Mouse (Mus musculus) limb, embryonic 15.5 days (tissue): ENCODE measurements around the gene Gbp5. TPM values are rescaled to one million over a fixed set of nuclear protein-coding genes. Genes with fewer than 3 reads are reported as not detected.
"Not testable (repeated sequence)": the region's sequence is repeated elsewhere in the genome, so short reads cannot be mapped to it uniquely, and the experiment has no call there.

Source experiments
- ATAC-seq: fragments of 200-750 bp; cut with Nextera tagmentation; 2 replicates; pipeline ENCODE4 v1.8.0; 2017; ENCODE audit warnings: low read depth, moderate TSS enrichment; ENCODE audit not compliant: insufficient number of reproducible peaks, low FRiP score, low TSS enrichment
- H3K27ac ChIP-seq: fragments of 300-500 bp; sonication (generic); 2 replicates; pipeline ENCODE4 v1.5.1; 2015; ENCODE audit warnings: moderate library complexity, mild to moderate bottlenecking, inconsistent platforms
- H3K27me3 ChIP-seq: fragments of 300-500 bp; sonication (generic); 2 replicates; pipeline ENCODE4 v1.6.1; 2015; ENCODE audit warnings: inconsistent platforms
- H3K36me3 ChIP-seq: fragments of 300-500 bp; sonication (generic); 2 replicates; pipeline ENCODE4 v1.6.1; 2015; ENCODE audit warnings: inconsistent platforms
- H3K4me1 ChIP-seq: fragments of 300-500 bp; sonication (generic); 2 replicates; pipeline ENCODE4 v1.6.1; 2015; ENCODE audit warnings: inconsistent platforms
- H3K4me2 ChIP-seq: fragments of 300-500 bp; sonication (generic); 2 replicates; pipeline ENCODE4 v1.6.1; 2015; ENCODE audit warnings: mild to moderate bottlenecking, inconsistent platforms
- H3K4me3 ChIP-seq: fragments of 300-500 bp; sonication (generic); 2 replicates; pipeline ENCODE4 v1.5.1; 2015; ENCODE audit warnings: mild to moderate bottlenecking, inconsistent platforms
- H3K9ac ChIP-seq: fragments of 300-500 bp; sonication (generic); 2 replicates; pipeline ENCODE4 v1.6.1; 2015; ENCODE audit warnings: inconsistent platforms
- H3K9me3 ChIP-seq: fragments of 300-500 bp; sonication (generic); 2 replicates; pipeline ENCODE4 v1.6.1; 2016; ENCODE audit warnings: inconsistent platforms
- WGBS: fragments of 180-500 bp; shearing (Covaris S2); methylation state at CpG from one replicate; pipeline ENCODE4 v1.1.7; 2015; 5-methylcytosine and 5-hydroxymethylcytosine counted together
- polyA plus RNA-seq: library from polyadenylated mRNA; unstranded; fragments of >200 nt; fragmentation: Nextera tagmentation; extraction: Ambion mirVana; gene quantifications from 2 replicates; pipeline ENCODE4 v1.2.1, GENCODE M21; 2015

The Gbp5 gene
- polyA plus RNA-seq, 1 experiment from 2014 or later = not detected

GRCm38 (mm10) chr3:142546690-142547089 is 52.9 kb downstream of the Gbp5 start:
- no peaks in the 10 kb centered on the region for H3K4me1 ChIP-seq
- no peaks in the 10 kb centered on the region for H3K9me3 ChIP-seq
- WGBS = 80% methylated on average over 3 of the region's 3 CpGs
- H3K36me3 ChIP-seq = no peaks in the 10 kb centered on the region
- H3K4me2 ChIP-seq = no peak overlapping the region
- no peak overlapping the region for H3K4me3 ChIP-seq
- H3K27ac ChIP-seq = no peak overlapping the region
- no peak for ATAC-seq
- no peaks in the 10 kb centered on the region for H3K27me3 ChIP-seq
- H3K9ac ChIP-seq = no peak overlapping the region

GRCm38 (mm10) chr3:142550052-142550676 is 56.4 kb downstream of the Gbp5 start:
- no peaks in the 10 kb centered on the region for H3K27me3 ChIP-seq
- H3K4me3 ChIP-seq = no peak overlapping the region
- no peak overlapping the region for H3K27ac ChIP-seq
- WGBS = 82% methylated on average over 3 of the region's 3 CpGs
- no peak overlapping the region for H3K4me2 ChIP-seq
- H3K36me3 ChIP-seq = no peaks in the 10 kb centered on the region
- no peaks in the 10 kb centered on the region for H3K4me1 ChIP-seq
- no peak overlapping the region for H3K9ac ChIP-seq
- ATAC-seq = no peak
- no peaks in the 10 kb centered on the region for H3K9me3 ChIP-seq

- WGBS = 73% methylated on average over 1 of the region's 1 CpGs
- Histone ChIP-seq H3K9ac (no peak overlapping the region), H3K27ac (no peak overlapping the region), H3K9me3 (no peaks in the 10 kb centered on the region), H3K4me3 (no peak overlapping the region), H3K27me3 (no peaks in the 10 kb centered on the region), H3K4me2 (no peak overlapping the region), H3K36me3 (no peaks in the 10 kb centered on the region), H3K4me1 (no peaks in the 10 kb centered on the region)
- ATAC-seq = no peak
Measured at GRCm38 (mm10) chr3:142554601-142555000, 60.8 kb downstream of the Gbp5 start.

- no peak overlapping the region for H3K4me2 ChIP-seq
- no peak overlapping the region for H3K4me3 ChIP-seq
- H3K27me3 ChIP-seq = no peaks in the 10 kb centered on the region
- 82% methylated on average over 11 of the region's 11 CpGs for WGBS
- no peak for ATAC-seq
- H3K4me1 ChIP-seq = 0 out of 2 replicates have a peak, but pooled peaks cover 3% of the 10 kb centered on the region
- no peak overlapping the region for H3K27ac ChIP-seq
- no peak overlapping the region for H3K9ac ChIP-seq
- no peaks in the 10 kb centered on the region for H3K36me3 ChIP-seq
- no peaks in the 10 kb centered on the region for H3K9me3 ChIP-seq
Measured at GRCm38 (mm10) chr3:142555623-142556022, 61.8 kb downstream of the Gbp5 start.

- H3K9me3 ChIP-seq = no peaks in the 10 kb centered on the region
- ATAC-seq = no peak
- 26% methylated on average over 3 of the region's 3 CpGs for WGBS
- peak within 1 kb of the TSS; percentile 45 for H3K4me2 ChIP-seq
- no peaks in the 10 kb centered on the region for H3K27me3 ChIP-seq
- H3K36me3 ChIP-seq = no peaks in the 10 kb centered on the region
- H3K9ac ChIP-seq = 0 out of 2 replicates have a peak within 1 kb of the TSS, but pooled peaks have one; percentile 7
- 0 out of 2 replicates have a peak, but pooled peaks cover 3% of the 10 kb centered on the region for H3K4me1 ChIP-seq
- peak within 1 kb of the TSS; percentile 36 for H3K4me3 ChIP-seq
- H3K27ac ChIP-seq = no peak within 1 kb of the TSS
Measured at GRCm38 (mm10) chr3:142559632-142560228, 66.0 kb downstream of the Gbp5 start, which contains the start of gene Gbp3. Gbp3 (plus strand) TSS chr3:142560026.

- H3K9me3 ChIP-seq = no peaks in the 10 kb centered on the region
- H3K9ac ChIP-seq = 0 out of 2 replicates have a peak overlapping the region, but pooled peaks have one; percentile 7
- no peaks in the 10 kb centered on the region for H3K36me3 ChIP-seq
- no peak for ATAC-seq
- H3K27ac ChIP-seq = no peak overlapping the region
- H3K4me2 ChIP-seq = peak overlapping the region; percentile 45
- H3K27me3 ChIP-seq = no peaks in the 10 kb centered on the region
- 0 out of 2 replicates have a peak, but pooled peaks cover 3% of the 10 kb centered on the region for H3K4me1 ChIP-seq
- peak overlapping the region; percentile 36 for H3K4me3 ChIP-seq
- WGBS = 8% methylated on average over 12 of the region's 12 CpGs
Measured at GRCm38 (mm10) chr3:142560296-142560948, 66.6 kb downstream of the Gbp5 start.

- no peak overlapping the region for H3K9ac ChIP-seq
- no peaks in the 10 kb centered on the region for H3K27me3 ChIP-seq
- H3K4me3 ChIP-seq = no peak overlapping the region
- H3K36me3 ChIP-seq = no peaks in the 10 kb centered on the region
- ATAC-seq = no peak
- no peak overlapping the region for H3K4me2 ChIP-seq
- 84% methylated on average over 14 of the region's 14 CpGs for WGBS
- H3K4me1 ChIP-seq = 0 out of 2 replicates have a peak, but pooled peaks cover 3% of the 10 kb centered on the region
- no peak overlapping the region for H3K27ac ChIP-seq
- H3K9me3 ChIP-seq = no peaks in the 10 kb centered on the region
Measured at GRCm38 (mm10) chr3:142561045-142561646, 67.4 kb downstream of the Gbp5 start.

GRCm38 (mm10) chr3:142561666-142562065 is 67.9 kb downstream of the Gbp5 start:
- H3K4me2 ChIP-seq = no peak overlapping the region

GRCm38 (mm10) chr3:142567490-142567889 is 73.7 kb downstream of the Gbp5 start:
- not testable (repeated sequence) for H3K9me3 ChIP-seq, H3K4me1 ChIP-seq, H3K27me3 ChIP-seq, H3K36me3 ChIP-seq, H3K27ac ChIP-seq, H3K4me2 ChIP-seq, H3K9ac ChIP-seq, ATAC-seq, H3K4me3 ChIP-seq
- WGBS = 63% methylated on average over 5 of the region's 5 CpGs

More at GRCm38 (mm10) chr3:142561666-142562065, 67.9 kb downstream of the Gbp5 start:
- H3K27me3 ChIP-seq = no peaks in the 10 kb centered on the region
- 76% methylated on average over 7 of the region's 7 CpGs for WGBS
- no peaks in the 10 kb centered on the region for H3K9me3 ChIP-seq
- no peak overlapping the region for H3K27ac ChIP-seq
- H3K36me3 ChIP-seq = no peaks in the 10 kb centered on the region
- H3K9ac ChIP-seq = no peak overlapping the region
- H3K4me1 ChIP-seq = 0 out of 2 replicates have a peak, but pooled peaks cover 3% of the 10 kb centered on the region
- no peak overlapping the region for H3K4me3 ChIP-seq
- ATAC-seq = no peak

- no peak overlapping the region for H3K9ac ChIP-seq
- H3K36me3 ChIP-seq = no peaks in the 10 kb centered on the region
- no peak overlapping the region for H3K4me3 ChIP-seq
- no peaks in the 10 kb centered on the region for H3K27me3 ChIP-seq
- 90% methylated on average over 4 of the region's 4 CpGs for WGBS
- H3K4me2 ChIP-seq = no peak overlapping the region
- no peak for ATAC-seq
- H3K9me3 ChIP-seq = no peaks in the 10 kb centered on the region
- no peak overlapping the region for H3K27ac ChIP-seq
- no peaks in the 10 kb centered on the region for H3K4me1 ChIP-seq
Measured at GRCm38 (mm10) chr3:142570738-142571137, 77.0 kb downstream of the Gbp5 start.
